Mouse (Mus musculus) thymus, adult 2 months (tissue): ENCODE data around the gene Pdhb.
"Not testable (repeated sequence)": the region's sequence is repeated elsewhere in the genome, so short reads cannot be mapped to it uniquely, and the experiment has no call there.

Experiments
- CTCF ChIP-seq: fragments of 200-500 bp; IDR thresholded peaks from 2 replicates; pipeline ENCODE4 v1.5.1; 2012; ENCODE audit warnings: mild to moderate bottlenecking, control low read depth, low read length, moderate library complexity, borderline replicate concordance; ENCODE audit not compliant: control insufficient read depth, poor library complexity, insufficient read depth; ENCODE audit errors: extremely low read depth
- POLR2A ChIP-seq: fragments of 200-500 bp; IDR thresholded peaks from 2 replicates; pipeline ENCODE4 v1.6.1; 2012; ENCODE audit warnings: mild to moderate bottlenecking, low read length, control low read depth, moderate library complexity; ENCODE audit not compliant: control insufficient read depth, poor library complexity, insufficient read depth; ENCODE audit errors: extremely low read depth

DNA sequence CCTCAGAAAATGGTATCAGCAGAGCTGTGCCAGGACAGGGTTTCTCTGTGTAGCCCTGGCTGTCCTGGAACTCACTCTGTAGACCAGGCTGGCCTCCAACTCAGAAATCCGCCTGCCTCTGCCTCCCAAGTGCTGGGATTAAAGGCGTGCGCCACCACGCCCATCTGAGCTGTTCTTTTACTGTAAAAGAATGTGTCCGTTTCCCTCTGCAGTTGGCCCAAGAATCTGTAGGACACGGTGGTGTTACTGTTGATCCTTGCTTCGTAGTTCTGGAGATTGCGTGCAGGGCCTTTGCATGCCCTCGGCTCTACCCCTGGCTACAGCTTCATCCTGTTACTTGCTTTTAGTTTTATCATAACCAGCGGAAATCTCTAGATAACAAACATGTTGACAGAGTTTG is 49.2 kb downstream of the Pdhb start:
- not testable (repeated sequence) for TF ChIP-seq CTCF, POLR2A
